Mouse (Mus musculus) liver, adult 2 months (tissue): ENCODE data around the gene Gm49322. TPM values are rescaled to one million over a fixed set of nuclear protein-coding genes. Genes with fewer than 3 reads are reported as not detected.

Experiments used
- DNase-seq: peaks from one replicate; pipeline ENCODE4 v3.0.0-alpha.2; 2011; ENCODE audit warnings: low read depth, low spot score; ENCODE audit errors: extremely low read depth
- H3K27ac ChIP-seq: fragments of 200-500 bp; replicated peaks from 2 replicates; pipeline ENCODE4 v1.5.1; 2012; ENCODE audit warnings: low read depth, mild to moderate bottlenecking, control low read depth, inconsistent platforms, low read length; ENCODE audit not compliant: insufficient read depth
- H3K27me3 ChIP-seq: fragments of 200-500 bp; 2 replicates; pipeline ENCODE4 v1.6.1; 2012; ENCODE audit warnings: mild to moderate bottlenecking, moderate library complexity, low read length, inconsistent platforms; ENCODE audit not compliant: control insufficient read depth, insufficient read depth
- H3K36me3 ChIP-seq: fragments of 200-500 bp; 2 replicates; pipeline ENCODE4 v1.6.1; 2012; ENCODE audit warnings: low read length, inconsistent platforms; ENCODE audit not compliant: control insufficient read depth, insufficient read depth
- H3K4me1 ChIP-seq: fragments of 200-500 bp; 2 replicates; pipeline ENCODE4 v1.6.1; 2011; ENCODE audit warnings: low read length; ENCODE audit not compliant: control insufficient read depth, insufficient read depth
- H3K4me3 ChIP-seq: fragments of 200-500 bp; 2 replicates; pipeline ENCODE4 v1.5.1; 2011; ENCODE audit warnings: low read depth, mild to moderate bottlenecking, control low read depth, low read length, moderate library complexity; ENCODE audit not compliant: insufficient read depth
- H3K79me2 ChIP-seq: fragments of 200-500 bp; 2 replicates; pipeline ENCODE4 v1.6.1; 2012; ENCODE audit warnings: inconsistent platforms, mild to moderate bottlenecking, low read length, moderate library complexity; ENCODE audit not compliant: control insufficient read depth, insufficient read depth
- H3K9ac ChIP-seq: fragments of 200-500 bp; 2 replicates; pipeline ENCODE4 v1.6.1; 2012; ENCODE audit warnings: low read depth, mild to moderate bottlenecking, control low read depth, inconsistent platforms, low read length
- CTCF ChIP-seq: fragments of 200-500 bp; IDR thresholded peaks from 2 replicates; pipeline ENCODE4 v1.5.1; 2011; ENCODE audit warnings: low read depth, low read length, control low read depth
- POLR2A ChIP-seq: fragments of 200-500 bp; IDR thresholded peaks from 2 replicates; pipeline ENCODE4 v1.6.1; 2011; ENCODE audit warnings: low read length, control low read depth; ENCODE audit not compliant: insufficient read depth; ENCODE audit errors: extremely low read depth
- WGBS: fragments of 180-500 bp; shearing (Covaris S2); methylation state at CpG from one replicate; pipeline ENCODE4 v1.1.7; 2018; 5-methylcytosine and 5-hydroxymethylcytosine counted together
- polyA plus RNA-seq: library from polyadenylated mRNA; depleted of rRNA; stranded (reverse); fragments of >200 nt; gene quantifications from 2 replicates; pipeline ENCODE4 v1.2.3, GENCODE M21; 2012
- total RNA-seq: library from RNA; depleted of rRNA; stranded (reverse); fragments of >200 nt; gene quantifications from 2 replicates; pipeline ENCODE4 v1.2.3, GENCODE M21; 2014

The Gm49322 gene
- total and polyA plus RNA-seq, 2 experiments, result 0.28 to 0.70 TPM

DNA sequence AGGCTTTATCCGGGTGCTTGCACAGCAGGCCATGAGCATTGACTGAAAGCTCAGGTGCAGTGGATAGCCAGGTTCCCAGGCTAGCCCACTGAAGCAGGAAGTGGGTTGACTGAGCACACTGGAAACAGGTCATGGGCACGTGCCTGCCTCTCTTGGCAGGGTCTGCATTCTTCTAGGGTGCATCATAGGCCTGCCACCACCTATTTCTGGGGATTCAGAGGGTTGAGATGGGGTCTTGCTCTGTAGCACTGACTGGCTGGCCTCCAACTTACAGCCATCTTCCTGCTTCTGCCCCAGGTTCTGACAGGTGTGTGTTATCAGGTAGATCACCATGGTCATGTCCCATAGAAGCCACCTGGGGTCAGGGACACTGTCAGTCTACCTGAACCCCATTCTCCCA lies 833 bp upstream of the Gm49322 start:
- Histone ChIP-seq H3K9ac (no peak overlapping the region), H3K27me3 (no peaks in the 10 kb centered on the region), H3K36me3 (no peaks in the 10 kb centered on the region), H3K79me2 (peaks cover 33% of the 10 kb centered on the region), H3K27ac (no peak overlapping the region), H3K4me1 (peaks cover 11% of the 10 kb centered on the region), H3K4me3 (no peak overlapping the region)
- DNase-seq, result no peak
- TF ChIP-seq POLR2A, result no peak
- TF ChIP-seq CTCF, result no peak
- 88% methylated on average over 2 of the region's 2 CpGs for WGBS

DNA sequence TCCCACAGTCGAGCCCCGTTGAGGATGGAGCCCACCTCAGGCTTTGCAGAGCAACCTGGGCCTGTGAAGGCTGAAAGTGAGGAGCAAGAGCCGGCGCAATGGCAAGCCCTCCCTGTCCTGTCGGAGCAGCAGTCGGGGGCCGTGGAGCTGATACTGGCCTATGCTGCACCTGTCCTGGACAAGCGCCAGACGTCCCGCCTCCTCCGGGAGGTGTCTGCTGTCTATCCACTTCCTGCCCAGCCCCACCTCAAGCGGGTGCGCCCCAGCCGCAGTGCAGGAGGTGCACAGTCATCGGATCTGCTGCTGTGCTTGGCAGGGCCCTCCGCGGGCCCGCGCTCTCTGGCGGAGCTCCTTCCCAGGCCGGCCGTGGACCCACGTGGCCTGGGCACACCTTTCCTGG lies 485 bp downstream of the Gm49322 start:
- Histone ChIP-seq H3K4me1 (peaks cover 11% of the 10 kb centered on the region), H3K27me3 (no peaks in the 10 kb centered on the region), H3K36me3 (no peaks in the 10 kb centered on the region), H3K79me2 (peaks cover 33% of the 10 kb centered on the region), H3K4me3 (no peak overlapping the region), H3K27ac (no peak overlapping the region), H3K9ac (no peak overlapping the region)
- 87% methylated on average over 23 of the region's 23 CpGs for WGBS
- no peak for DNase-seq
- no peak for TF ChIP-seq POLR2A
- no peak for TF ChIP-seq CTCF

DNA sequence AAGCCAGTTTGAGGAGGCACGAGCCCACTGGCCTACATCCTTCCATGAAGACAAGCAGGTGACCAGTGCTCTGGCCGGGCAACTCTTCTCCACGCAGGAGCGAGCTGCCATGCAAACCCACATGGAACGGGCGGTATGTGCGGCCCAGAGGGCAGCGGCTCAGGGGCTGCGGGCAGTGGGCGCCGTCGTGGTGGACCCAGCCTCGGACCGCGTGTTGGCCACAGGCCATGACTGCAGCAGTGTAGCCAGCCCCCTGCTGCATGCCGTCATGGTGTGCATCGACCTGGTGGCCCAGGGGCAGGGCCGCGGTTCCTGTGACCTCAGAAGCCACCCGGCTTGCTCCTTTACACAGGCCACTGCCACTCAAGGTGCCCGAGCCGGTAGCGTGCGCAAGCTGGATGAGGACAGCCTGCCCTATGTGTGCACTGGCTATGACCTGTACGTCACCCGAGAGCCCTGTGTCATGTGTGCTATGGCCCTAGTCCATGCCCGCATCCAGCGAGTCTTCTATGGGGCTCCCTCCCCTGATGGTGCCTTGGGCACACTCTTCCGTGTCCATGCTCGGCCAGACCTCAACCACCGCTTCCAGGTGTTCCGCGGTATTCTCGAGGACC lies 1.0 kb downstream of the Gm49322 start:
- no peak for DNase-seq
- Histone ChIP-seq H3K9ac (no peak overlapping the region), H3K36me3 (no peaks in the 10 kb centered on the region), H3K27me3 (no peaks in the 10 kb centered on the region), H3K79me2 (peaks cover 33% of the 10 kb centered on the region), H3K27ac (no peak overlapping the region), H3K4me1 (peaks cover 11% of the 10 kb centered on the region), H3K4me3 (no peak overlapping the region)
- 96% methylated on average over 34 of the region's 34 CpGs for WGBS
- TF ChIP-seq POLR2A (no peak), CTCF (no peak)

DNA sequence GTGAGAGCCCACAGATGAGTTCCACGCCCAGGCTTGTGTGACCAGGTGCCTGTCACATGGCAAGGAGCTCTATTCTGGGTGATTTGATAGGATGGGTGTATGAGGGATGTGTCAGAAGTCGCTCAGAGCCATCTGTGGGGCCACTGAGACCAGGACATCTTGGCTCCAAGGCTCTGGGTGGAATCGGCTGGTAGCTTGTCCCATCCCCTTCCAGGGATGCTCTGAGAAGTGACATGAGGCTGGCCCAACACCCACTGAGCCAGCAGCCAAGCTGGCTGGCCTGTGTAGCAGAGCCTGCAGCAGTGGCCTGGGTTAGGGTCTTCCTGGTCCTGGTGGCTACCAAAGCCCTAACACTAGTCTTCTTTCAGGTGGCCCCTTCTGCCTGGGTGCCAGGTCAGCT lies 2.6 kb downstream of the Gm49322 start:
- peaks cover 32% of the 10 kb centered on the region for H3K79me2 ChIP-seq
- TF ChIP-seq POLR2A (no peak), CTCF (no peak)
- no peaks in the 10 kb centered on the region for H3K36me3 ChIP-seq
- H3K4me1 ChIP-seq, result peaks cover 5% of the 10 kb centered on the region
- H3K9ac ChIP-seq, result no peak overlapping the region
- H3K4me3 ChIP-seq, result no peak overlapping the region
- H3K27ac ChIP-seq, result no peak overlapping the region
- DNase-seq, result no peak
- H3K27me3 ChIP-seq, result no peaks in the 10 kb centered on the region
- WGBS, result 95% methylated on average over 3 of the region's 3 CpGs

DNA sequence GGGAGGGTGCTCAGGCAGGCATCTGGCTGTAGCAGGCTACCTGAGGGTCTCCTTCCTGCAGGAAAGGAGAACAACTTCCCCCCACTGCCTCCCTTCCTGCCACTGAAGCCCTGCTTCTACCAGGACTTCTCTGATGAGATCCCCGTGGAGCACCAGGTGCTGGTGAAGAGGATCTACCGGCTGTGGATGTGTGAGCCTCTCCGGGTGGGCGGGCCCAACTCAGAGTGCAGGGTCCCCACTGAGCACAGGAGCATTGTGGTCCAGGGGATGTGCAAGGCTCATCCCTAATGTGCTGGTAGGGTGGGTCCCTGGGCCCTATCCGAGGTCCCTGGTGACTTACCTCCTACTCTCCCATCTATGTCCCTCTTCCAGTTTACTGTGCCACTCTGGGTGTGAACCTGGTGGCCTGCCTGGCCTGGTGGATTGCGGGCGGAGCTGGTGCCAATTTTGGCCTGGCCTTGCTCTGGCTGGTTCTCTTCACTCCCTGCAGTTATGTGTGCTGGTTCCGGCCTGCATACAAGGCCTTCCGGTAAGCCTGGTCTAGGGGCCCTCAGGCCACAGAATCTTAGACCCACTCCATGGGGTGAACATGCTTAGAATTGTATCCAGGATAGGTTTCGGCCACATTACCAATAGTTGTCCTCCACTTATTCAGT lies 3.6 kb downstream of the Gm49322 start:
- no peaks in the 10 kb centered on the region for H3K27me3 ChIP-seq
- peaks cover 23% of the 10 kb centered on the region for H3K79me2 ChIP-seq
- no peak overlapping the region for H3K4me3 ChIP-seq
- no peaks in the 10 kb centered on the region for H3K4me1 ChIP-seq
- no peaks in the 10 kb centered on the region for H3K36me3 ChIP-seq
- no peak for TF ChIP-seq POLR2A
- TF ChIP-seq CTCF, result no peak
- WGBS, result 92% methylated on average over 10 of the region's 10 CpGs
- H3K27ac ChIP-seq, result no peak overlapping the region
- DNase-seq, result no peak
- H3K9ac ChIP-seq, result no peak overlapping the region
